ENCODE assay signal across 10 mouse cellular contexts in the genomic region with DNA sequence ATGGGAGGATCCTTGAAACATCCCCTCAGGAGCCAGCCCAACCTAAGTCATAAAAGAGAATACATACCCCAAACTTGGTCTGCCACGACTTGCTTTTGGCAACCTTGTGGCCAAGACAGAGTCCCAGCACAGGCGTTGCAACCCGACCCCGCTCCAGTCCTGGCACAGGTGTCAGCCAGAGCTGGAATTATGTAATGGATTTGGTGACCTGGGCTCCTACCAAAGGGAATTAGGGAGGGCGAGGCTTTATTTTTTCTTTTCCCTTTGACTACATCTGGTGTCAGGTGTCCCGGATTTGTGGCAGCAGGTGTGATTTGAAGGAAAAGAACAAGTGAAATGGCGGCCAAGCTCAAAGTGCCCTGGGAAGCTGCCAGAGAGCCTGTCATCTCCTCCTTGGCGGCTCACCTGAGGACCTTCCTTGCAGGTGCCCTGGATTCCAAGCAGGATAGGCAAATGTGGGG.
DNase-seq lines count a peak whose midpoint lies in the region; ATAC-seq lines count a peak whose summit lies in the region.
"Had no signal": no experiment of that assay in that cellular context is flagged by ENCODE, and none has a peak within 500 bp of the region (broad histone marks: within the 10 kb centered on the region; RNA-seq: fewer than 3 reads in every experiment).

No protein-coding gene starts in this region.

- peaks cover 97% of the 10 kb centered on the region for H3K27me3 ChIP-seq in embryonic facial prominence, embryonic 14.5 days (replicated peaks; ENCODE audit: control insufficient read depth, insufficient read depth, low read length)
- H3K27me3 ChIP-seq in neural tube, embryonic 14.5 days (ENCODE audit: control insufficient read depth, insufficient read depth, low read length) = 0 out of 2 replicates have a peak, but pooled peaks cover 2% of the 10 kb centered on the region

- no peak overlapping the region for H3K4me2 ChIP-seq in embryonic facial prominence, embryonic 14.5 days (ENCODE audit: low read depth, low read length)
- H3K4me2 ChIP-seq in neural tube, embryonic 14.5 days (ENCODE audit: low read depth, low read length) = peak overlapping the region; percentile 81
- H3K4me2 ChIP-seq: embryonic facial prominence, embryonic 15.5 days; heart, embryonic 15.5 days; liver, embryonic 12.5 days had no signal

- H3K4me3 ChIP-seq in embryonic facial prominence, embryonic 14.5 days (ENCODE audit: low read depth, low read length) = no peak overlapping the region
- H3K4me3 ChIP-seq in neural tube, embryonic 14.5 days (ENCODE audit: low read depth, low read length) = peak overlapping the region; percentile 90
- H3K4me3 ChIP-seq: heart, embryonic 15.5 days; liver, embryonic 12.5 days had no signal

- no peaks in the 10 kb centered on the region for H3K36me3 ChIP-seq in embryonic facial prominence, embryonic 14.5 days (ENCODE audit: control insufficient read depth, insufficient read depth, low read length)
- no peaks in the 10 kb centered on the region for H3K36me3 ChIP-seq in neural tube, embryonic 14.5 days (ENCODE audit: control insufficient read depth, insufficient read depth, low read length)
- H3K36me3 ChIP-seq: embryonic facial prominence, embryonic 15.5 days; heart, embryonic 15.5 days; liver, embryonic 12.5 days had no signal

- no peak overlapping the region for H3K9ac ChIP-seq in embryonic facial prominence, embryonic 14.5 days (ENCODE audit: low read depth, low read length)
- H3K9ac ChIP-seq in neural tube, embryonic 14.5 days (replicated peaks; ENCODE audit: low read depth, low read length) = peak overlapping the region; percentile 100
- H3K9ac ChIP-seq: embryonic facial prominence, embryonic 15.5 days; heart, embryonic 15.5 days; liver, embryonic 12.5 days had no signal

- 2% methylated on average over 8 of the region's 8 CpGs for WGBS in embryonic facial prominence, embryonic 14.5 days
- WGBS in neural tube, embryonic 14.5 days = 4% methylated on average over 8 of the region's 8 CpGs

- peaks cover 4% of the 10 kb centered on the region; the same call in 1 of the 2 replicates for H3K4me1 ChIP-seq in embryonic facial prominence, embryonic 14.5 days (ENCODE audit: control insufficient read depth, insufficient read depth, low read length)
- H3K4me1 ChIP-seq in neural tube, embryonic 14.5 days (ENCODE audit: control insufficient read depth, insufficient read depth, low read length) = peaks cover 9% of the 10 kb centered on the region; the same call in 1 of the 2 replicates
- H3K4me1 ChIP-seq: liver, embryonic 12.5 days had no signal

- peak; percentile 91 for DNase-seq in cerebellum, adult 9-10 months
- peak; percentile 66 for DNase-seq in embryonic facial prominence, embryonic 14.5 days (ENCODE audit: low spot score)
- DNase-seq in layer of hippocampus, postnatal 25 days (ENCODE audit: extremely low spot score in 1 of 2, low spot score in 1 of 2) = peak; percentile 40 to 49
- no peak for DNase-seq in spleen, postnatal 10 days (ENCODE audit: low spot score in 2 of 2)
- no peak for DNase-seq in urinary bladder, postnatal 10 days (ENCODE audit: low spot score)
- DNase-seq in adipocyte (ENCODE audit: low spot score) = no peak

- ATAC-seq in embryonic facial prominence, embryonic 14.5 days (ENCODE audit: low read depth) = peak; percentile 58; the same call in 1 of the 2 replicates
- ATAC-seq in neural tube, embryonic 14.5 days (ENCODE audit: low read depth) = no peak
- ATAC-seq: liver, embryonic 12.5 days had no signal

- H3K9me3 ChIP-seq in embryonic facial prominence, embryonic 14.5 days (ENCODE audit: control insufficient read depth, low read length) = no peaks in the 10 kb centered on the region
- no peaks in the 10 kb centered on the region for H3K9me3 ChIP-seq in neural tube, embryonic 14.5 days (ENCODE audit: control insufficient read depth, low read length)
- H3K9me3 ChIP-seq: embryonic facial prominence, embryonic 15.5 days; heart, embryonic 15.5 days; liver, embryonic 12.5 days had no signal

- H3K27ac ChIP-seq in embryonic facial prominence, embryonic 14.5 days (replicated peaks; ENCODE audit: low read depth, low read length) = no peak overlapping the region
- peak overlapping the region; percentile 100 for H3K27ac ChIP-seq in neural tube, embryonic 14.5 days (ENCODE audit: low read depth, low read length)
- H3K27ac ChIP-seq: embryonic facial prominence, embryonic 15.5 days; heart, embryonic 15.5 days; liver, embryonic 12.5 days had no signal

Comparison
In these comparisons a context has a peak if more than half of its experiments do, and no peak if none do; other contexts are left out.
1. DNase-seq: peak in cerebellum, adult 9-10 months (single experiment), embryonic facial prominence, embryonic 14.5 days (single experiment) and layer of hippocampus, postnatal 25 days (2 of 2); none in spleen, postnatal 10 days (0 of 2), urinary bladder, postnatal 10 days (single experiment) and adipocyte (single experiment).